Mouse (Mus musculus) hindlimb bud, embryonic 11.5 days (tissue): ENCODE measurements around the gene Tbx15.

Source experiments
- DNase-seq: peaks from one replicate; pipeline ENCODE4 v3.0.0-alpha.2; 2012; ENCODE audit warnings: low read depth, low spot score; ENCODE audit errors: extremely low spot score

The Tbx15 gene

DNA sequence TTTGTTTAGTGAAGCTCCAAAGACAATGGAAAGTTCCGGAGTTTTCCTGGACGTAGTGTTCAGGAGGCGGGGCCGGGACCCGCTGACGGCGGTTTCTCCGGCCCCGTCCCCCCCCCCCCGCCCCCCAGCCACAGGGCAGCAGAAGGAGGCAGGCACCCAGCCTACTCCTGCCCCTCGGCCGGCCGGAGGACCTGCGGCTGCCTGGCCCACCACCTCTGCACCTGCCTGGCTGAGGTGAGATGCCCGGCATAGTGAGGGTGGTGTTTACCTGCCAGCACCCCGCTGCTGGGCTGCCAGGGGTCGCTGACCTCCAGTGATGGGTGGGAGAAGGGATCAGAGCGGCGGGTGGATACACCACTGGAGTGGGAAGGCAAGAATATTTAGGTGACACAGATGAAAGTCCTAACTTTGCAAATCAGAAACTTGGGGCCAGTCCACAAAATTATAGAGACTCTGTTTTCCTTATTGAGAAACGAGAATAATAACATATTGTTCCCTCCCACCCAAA, at the start of gene Tbx15:
TSS of gene Tbx15 (plus strand) at position 169 of the 508 bp plus-strand sequence.
- no peak for DNase-seq

DNA sequence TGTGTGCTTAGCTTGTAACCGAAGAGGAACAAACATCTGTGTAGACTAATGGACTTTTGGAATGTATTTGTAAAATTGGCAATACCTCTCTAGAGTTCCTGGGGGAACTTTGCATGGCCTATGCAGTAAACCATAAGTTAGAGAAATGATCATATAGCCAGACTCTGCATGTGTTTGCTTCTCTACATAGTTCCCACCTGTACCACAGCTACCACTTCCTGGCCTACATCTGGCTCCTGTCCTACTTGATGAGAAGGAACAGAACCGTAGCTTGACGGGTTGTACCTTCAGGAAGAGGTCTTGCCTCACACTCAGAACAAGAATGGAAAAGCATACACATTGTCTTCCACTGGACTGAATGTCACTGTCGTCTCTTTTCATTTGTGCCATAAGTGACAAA, 46.6 kb upstream of the Tbx15 start:
- DNase-seq = no peak

DNA sequence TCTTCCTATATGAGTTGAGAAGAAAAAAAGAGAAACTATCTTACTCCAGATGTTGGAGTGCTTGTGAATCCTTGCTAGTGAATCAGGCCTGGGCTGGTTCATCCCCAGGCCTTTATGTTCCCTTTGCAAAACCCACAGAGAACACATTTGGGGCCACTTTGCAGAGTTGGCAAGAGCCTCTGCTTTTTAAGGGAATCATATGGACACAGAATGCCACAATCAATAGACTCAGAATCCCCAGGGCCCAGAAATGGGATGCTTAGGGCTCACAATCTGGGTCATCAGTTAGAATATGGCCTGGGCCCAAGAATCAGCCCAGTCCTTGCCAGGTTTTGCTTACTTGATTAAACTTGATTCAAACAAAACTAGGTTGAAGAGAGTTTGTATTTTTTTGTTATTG, 36.9 kb upstream of the Tbx15 start:
- no peak for DNase-seq

DNA sequence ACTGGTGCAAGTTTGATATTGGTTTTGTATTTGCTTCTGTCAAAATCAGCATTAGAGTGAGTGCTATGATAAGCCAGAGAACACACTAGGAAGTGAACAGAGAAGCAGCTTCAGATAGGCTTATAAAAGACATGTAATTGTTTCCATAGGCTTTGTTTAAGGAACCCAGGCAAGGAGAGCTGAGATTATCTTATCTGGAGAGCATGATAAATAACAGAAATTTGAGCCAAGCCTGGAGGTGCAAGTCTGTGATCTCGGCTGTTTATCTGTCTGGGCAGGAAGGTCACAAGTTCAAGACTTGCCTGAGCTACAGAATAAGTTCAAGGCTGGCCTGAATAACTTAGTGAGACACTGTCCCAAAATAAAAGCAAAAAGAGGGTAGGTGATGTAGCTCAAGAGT, 31.8 kb upstream of the Tbx15 start:
- no peak for DNase-seq

DNA sequence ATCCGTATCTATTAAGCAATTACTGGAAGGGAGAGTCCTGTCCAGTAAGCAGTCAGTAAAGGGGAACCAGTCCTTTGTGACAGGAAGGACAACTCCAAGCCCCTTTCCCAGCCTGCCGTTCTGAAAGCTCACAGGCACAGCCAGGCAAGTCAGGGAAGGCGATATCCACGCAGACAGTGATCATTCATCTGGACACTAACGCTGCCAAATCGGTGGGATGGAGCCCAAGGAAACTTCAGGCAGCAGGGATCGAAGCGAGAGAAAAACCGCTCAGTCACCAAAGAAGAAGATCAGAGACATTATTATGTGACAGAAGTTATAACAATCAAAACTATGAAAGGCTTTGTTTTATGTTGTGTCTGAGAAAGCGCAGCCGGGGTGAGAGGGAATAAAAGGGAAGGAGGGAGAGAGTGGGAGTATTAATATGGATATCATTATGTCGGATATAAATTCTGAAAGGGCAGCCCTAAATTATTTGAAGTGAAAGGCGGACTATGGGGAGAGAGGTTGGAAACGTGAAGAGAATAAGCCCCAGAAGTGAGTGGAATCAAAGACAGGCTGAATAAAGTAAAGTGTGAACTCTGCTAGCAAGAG, 29.0 kb upstream of the Tbx15 start:
- DNase-seq = no peak

DNA sequence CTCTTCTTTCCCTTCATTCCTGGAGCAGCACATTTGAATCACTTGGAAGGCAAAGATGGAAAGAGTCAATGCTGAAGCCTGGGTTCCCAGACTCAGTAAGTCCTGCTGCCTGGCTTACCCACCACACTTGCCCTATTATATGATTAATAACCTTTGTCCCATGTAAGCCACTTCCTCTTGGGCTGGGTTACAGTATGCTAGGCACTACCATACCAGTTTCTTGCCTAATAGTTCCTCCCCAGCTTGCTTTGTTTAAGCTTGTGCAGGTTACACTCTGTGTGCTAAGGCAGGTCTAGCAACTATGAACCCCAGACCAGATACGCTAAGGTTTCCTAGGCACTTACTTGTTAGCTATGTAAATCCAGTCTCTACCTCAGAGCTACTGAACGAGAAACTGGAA, 12.4 kb upstream of the Tbx15 start:
- no peak for DNase-seq

DNA sequence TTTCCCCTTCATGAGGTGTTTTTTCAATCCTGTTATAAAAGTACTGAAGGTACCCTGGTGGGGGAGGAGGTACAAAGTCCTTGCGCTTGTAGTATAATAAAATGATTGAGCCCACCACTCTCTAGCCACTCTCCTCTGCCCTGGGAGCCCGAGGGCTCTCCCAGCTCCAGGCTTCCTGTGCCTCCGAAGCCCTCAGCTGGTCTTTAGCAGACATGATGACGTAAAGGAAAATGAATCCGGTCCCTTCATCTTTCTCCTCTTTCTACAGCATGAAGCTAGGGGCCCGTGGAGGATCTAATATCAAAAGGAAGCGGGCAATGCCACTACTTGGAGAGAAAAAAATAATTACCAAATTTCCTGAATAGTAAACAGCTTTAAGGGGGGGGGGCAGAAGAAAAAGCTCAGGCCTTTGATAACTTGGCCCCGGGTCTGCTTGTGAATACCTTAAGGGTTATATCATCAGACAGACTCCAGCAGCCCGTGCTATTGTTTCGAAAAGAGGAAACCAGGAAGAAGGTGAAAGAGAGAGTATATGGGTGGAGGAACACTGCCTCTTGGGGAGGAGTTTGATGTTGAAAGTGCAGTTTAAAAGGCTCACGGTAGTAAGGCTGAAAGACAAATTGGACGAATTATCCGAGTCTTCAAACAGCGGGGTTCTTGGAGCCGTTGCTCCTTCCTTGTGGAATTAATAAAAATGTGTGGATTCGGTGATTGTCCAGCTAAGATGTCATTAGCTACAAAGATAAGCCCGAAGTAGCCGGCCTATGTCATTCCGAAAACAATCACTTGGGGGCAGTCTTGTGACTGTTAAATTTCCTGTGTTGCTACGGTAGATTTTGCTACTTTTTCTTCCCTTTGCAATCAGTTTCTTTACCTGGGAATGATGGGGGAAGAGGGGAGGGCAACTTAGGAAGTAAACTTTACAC, 6.5 kb upstream of the Tbx15 start:
- DNase-seq = no peak

DNA sequence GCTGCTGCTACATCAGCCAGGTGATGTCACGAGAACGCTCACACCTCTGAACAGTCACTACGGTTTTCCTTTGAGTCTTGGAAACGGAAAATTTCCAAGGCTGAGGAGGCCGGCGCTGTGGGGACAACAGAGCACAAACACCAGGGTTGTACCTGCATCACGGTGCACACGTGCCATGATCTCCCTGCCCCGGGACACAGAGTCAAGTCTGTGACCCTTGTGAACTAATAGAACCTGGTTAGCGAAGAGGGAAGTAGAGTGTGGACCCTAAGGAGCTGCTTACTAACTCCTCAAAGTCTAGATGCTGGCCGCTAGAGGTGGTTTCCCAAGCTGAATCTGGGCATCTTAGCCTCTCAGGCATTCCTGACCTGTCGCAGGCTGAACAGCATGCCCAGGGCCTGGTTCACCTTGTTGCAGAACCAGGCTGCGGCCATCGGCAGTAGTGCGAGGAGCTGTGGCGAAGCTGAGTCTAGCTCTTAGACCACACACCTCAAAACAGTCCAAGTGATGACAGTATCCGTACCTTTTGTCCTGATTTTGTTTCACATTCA, 5.8 kb upstream of the Tbx15 start:
- DNase-seq = no peak

DNA sequence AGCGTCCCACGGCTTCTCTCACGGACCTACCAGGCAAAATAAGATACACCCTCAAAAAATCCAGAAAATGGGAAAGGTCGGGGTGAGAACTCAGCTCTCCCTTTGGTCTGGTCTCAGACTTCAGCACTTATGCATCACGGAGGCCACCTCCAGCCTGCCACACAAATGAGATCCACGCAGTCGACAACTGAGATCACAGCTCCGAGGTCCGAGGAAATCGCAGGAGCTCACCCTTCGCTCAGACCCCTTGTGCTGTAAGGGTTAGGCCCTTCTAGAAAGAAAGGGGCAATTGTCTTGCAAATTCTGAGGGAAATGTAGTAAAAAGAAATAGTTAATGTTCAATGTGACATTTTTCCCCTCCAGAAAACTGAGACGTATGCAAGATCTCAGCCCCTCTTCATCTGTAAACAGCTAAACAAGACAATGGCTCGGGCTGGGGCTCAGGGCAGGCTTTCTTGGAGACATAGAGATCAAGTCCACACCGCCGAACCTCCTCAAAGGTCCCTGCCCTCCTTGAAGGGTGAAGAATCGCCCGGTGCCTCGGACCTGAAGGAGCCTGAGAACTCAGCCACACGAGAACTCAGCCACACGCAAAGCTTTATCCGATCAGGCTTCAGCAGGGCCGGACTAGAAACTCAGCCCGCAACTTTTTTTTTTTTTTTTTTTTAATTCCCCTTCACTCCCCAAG, 4.9 kb upstream of the Tbx15 start:
- no peak for DNase-seq

DNA sequence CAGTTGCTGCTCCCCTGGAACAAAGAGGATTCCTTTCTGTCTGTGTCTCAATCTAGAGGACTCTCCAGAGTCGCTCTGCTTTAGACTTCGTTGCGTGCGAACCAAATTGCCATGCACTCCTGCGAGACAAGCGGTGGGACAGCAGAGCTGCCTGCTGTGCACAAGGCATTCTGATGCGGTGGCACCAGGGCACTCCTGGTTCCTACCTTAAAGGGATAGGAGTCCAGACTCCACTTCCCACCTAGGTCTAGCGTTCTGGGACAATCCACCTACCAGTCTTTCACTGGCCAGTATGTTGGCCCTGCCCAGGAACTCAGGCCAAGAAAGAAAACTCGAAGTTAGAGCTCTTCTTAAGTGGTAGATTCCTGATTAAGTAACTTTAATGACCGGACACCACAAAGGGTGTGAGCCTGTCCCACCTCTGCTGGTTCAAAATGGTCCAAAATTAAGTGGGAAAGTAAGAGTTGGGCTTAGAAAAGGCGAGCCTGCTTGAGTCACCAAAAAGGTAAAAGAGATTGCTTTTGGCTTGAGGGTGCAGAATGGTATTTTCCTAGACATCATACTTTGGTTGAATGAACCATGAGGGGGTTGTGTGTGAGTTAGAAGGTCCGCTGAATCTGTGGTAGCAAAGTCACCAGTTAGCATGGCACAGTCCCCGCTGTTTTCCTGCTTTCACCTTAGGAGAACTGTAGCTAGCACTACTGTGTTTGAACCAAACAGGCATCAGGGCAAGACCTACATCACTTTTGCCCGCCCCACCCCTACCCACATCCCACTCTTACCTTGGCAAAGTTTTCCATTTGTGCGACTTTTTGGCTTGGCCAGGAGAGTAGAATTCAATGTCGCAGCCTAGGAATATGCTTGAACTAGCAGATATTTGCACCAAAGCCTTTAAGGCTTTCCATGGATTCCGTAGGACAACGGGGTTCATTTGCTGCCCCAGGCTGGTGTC, 4.1 kb upstream of the Tbx15 start:
- no peak for DNase-seq

DNA sequence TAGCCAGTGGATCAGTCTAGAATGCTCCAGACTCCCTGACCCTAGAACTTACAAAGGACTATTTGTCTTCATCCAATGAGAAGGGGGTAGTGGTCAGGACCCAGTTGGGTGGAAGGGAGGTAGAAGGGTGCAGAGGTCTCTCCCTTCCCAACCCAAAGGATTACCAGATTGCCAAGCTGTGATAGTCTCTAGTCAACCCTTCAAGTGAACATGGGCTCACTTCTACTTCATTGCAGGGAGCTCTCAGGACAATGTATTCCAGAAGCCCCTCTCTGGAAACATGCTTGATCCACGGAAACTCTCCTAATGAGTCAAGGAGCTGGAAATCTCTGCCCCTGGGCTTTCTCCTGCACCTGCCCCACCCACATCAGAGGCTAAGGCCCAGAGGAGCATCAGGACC, 1.5 kb upstream of the Tbx15 start:
- DNase-seq = no peak

DNA sequence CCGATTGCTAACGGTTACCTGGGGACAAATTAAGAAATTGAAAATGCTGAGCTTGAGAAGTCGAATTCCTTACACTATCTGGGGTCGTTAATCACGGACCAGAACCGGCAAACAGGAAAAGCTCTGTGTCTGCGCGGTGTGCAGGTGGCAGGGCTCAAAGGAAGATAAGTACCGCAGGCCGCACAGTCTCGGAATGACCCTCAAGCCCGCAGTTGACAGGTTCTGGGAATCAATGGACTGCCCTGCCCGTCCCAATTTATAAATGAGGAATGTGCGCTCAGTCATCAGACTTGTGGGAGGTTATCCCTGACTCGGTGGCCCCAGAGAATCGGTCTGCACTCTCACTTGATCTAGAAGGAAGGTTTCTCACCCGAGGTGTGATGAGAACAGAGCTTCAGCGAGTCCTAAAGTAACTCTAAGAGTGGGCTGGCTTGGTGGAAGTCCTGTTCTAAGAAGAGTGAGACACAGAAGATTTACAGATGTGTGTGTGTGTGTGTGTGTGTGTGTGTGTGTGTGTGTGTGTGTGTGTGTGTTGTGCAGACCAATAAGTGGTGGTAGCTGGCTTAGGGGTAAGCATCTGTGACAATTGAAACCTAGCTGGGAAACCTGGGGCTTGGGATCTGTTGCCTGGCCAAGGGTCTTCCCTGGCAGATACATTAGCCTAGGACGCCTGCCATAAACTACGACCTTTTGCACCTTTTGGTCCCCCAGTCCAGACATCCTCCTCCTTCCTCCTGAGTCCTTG, 708 bp upstream of the Tbx15 start:
- no peak for DNase-seq

DNA sequence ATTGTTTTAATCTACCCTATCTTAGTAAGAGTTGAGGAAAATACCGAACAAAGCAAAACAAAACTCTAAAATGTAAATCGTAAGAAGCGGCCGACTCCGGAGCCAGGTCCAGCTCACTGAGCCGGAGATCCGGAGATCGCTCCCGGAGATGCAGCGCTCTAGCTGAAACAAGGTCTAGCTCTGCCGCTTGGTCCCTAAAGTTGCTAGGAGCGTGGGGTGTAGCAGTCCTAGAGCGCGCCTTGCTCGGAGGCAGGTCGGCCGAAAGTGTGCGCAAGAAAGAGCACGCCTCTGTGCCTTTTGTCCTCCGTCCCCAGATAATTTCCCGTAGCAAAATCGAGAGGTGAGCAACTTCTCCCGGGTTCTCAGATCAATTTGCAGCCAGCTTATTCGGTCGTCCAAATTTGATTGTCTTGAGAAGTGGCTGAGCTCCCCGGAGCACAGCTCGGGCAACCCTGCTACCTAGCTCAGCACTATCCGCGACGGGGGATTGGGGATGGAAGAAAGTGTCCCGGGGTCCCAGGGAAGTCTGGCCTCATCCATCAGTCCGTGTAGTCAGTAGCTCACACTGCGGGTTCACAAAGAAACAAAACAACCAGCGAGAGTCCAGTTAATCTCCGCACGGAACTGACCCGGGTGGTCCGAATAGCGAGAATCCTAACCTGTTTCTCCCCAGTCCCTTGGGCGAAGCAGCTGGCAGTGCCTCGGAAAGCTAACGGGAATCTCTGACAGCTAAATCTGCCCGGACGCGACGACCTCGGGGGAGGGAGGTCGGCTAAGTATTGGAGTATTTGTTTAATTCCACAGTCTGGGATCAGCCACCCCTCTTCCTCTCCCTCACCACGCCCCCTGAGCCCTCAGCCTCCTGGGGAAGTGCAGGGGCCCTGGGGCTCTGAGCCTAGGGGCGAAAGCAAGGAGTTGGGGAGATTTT, 894 bp downstream of the Tbx15 start:
- no peak for DNase-seq

DNA sequence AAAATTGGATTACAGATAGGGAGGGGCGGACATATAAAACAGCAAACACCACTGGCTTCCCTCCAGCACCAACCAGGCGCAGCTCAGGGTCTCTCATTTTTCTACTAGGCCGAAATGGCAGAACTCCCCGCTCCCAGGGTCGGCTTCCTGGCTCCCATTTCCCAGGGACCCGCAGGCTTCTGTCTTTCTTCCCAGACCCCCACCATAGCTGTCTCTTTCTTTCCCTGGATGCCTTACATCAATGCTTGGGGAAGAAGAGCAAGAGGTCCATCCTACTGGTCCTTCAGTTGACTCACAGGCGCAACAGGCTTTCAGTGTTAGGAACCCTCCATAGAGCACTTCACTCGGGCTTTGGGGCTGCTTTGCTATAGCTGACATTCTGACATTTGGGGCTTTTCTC, 2.3 kb downstream of the Tbx15 start:
- no peak for DNase-seq

DNA sequence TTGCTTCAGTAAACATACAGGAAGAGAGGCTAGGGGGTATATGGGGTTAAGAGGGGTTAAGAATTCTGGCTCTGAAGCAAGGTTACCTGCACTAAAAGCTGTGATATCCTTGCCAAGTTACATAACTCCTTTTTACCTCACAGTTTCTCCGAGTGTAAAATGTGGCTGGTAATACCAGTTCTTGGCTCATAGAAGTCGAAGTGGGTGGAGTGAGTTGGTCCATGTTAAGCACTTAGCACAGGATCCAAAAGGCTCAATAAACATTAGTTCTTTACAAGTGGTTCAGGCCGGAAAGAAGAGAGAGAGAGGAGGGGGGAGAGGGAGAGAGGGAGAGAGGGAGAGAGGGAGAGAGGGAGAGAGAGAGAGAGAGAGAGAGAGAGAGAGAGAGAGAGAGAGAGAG, 5.2 kb downstream of the Tbx15 start:
- no peak for DNase-seq

DNA sequence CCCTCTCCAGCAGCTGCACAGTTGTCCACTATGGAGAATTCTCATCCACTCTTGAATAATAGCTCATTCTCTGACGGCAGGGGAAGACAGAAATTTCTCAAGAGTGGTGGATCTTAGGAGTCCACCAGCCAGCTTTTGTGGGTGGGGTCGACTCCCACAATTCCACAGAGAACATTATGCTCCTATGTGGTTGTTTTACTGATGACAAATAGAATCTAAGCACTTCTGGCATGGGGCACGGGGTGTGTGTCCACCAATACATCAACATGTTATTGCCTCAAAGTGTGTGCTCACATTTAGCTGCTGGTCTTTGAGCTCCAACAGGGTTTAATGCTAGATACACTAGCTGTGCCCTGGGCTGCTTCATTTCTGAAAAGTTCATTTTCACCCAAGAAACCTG, 6.4 kb downstream of the Tbx15 start:
- DNase-seq = no peak

DNA sequence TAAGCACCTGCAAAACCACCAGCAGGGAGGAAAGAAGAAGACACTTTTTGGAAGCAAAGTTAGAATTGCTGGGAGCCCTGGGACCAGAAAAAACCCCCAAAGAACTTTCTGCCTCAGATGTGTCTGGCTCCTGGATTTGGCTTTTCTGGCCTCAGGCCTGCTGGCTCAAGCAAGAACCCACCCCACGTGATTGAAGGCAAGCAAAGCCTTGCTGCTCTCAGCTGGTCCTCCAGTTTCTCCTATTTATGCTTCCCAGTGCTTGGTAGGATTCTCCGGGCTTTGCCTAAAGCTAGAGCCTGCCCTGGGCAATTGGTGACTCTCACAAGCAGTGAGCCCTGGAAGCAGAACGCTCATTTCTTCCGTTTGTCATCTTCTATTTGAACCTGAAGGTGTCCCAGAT, 7.4 kb downstream of the Tbx15 start:
- DNase-seq = no peak

DNA sequence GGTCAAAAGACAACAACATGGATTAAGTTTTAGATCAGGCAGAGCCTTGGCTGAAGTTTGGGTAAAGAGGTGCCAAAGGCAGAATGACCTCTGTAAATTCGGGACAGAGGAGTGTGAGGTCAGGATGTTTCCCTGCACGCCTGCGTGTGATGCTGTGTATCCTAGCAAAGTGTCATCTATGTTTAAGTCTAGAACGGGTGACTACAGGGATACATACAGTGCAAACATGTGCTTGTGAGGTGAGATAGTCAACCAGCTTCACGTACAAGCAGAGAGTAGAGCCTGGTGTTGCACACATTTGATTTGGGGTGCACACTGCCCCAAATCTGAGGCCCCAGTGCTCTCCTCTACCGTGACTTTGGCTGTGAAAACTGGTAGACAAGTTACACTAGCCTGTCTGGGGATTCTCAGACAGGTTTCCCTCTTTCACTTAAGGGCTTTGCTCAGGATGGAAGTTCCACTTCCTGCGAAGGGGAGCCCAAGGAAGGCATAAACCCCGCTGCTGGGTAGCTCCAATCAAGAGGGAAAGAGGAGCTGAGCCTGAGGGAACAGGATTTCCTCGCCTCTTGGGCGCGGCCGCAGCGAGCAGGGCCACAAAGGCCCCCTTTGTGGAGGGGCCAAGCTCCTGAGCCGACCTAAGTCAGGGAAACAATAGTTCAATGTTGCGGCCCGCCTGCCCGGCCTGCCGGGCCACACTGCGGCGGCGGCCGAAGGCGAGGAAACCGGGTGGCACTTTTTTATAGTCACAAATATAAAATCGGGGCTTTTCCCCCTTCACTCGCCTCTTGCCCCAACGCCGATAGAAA, 8.0 kb downstream of the Tbx15 start:
- no peak for DNase-seq
